Comparison of ENCODE assay signal across 9 mouse cellular contexts in genomic region chr13:21924734-21925335, GRCm38 (mm10). TPM values are rescaled to one million over a fixed set of nuclear protein-coding genes. Genes with fewer than 3 reads are reported as not detected.
A peak's percentile ranks its signal among the peaks of the same experiment; 100 is the strongest.
DNase-seq lines count a peak whose midpoint lies in the region; ATAC-seq and TF ChIP-seq lines count a peak whose summit lies in the region.
"Had no signal": no experiment of that assay in that cellular context is flagged by ENCODE, and none has a peak within 500 bp of the region (broad histone marks: within the 10 kb centered on the region; RNA-seq: fewer than 3 reads in every experiment).

No protein-coding gene starts in this region.

- no peaks in the 10 kb centered on the region for H3K36me3 ChIP-seq in erythroblast, embryonic 14.5 days (ENCODE audit: control insufficient read depth)
- H3K36me3 ChIP-seq in intestine, embryonic 16.5 days (ENCODE audit: control insufficient read depth, insufficient read depth, low read length), result no peaks in the 10 kb centered on the region
- no peaks in the 10 kb centered on the region for H3K36me3 ChIP-seq in small intestine, adult 2 months (ENCODE audit: control insufficient read depth, insufficient read depth, low read length)

- TF ChIP-seq CTCF in small intestine, adult 2 months (IDR thresholded peaks at IDR 0.05; ENCODE audit: extremely low read depth, insufficient read length, insufficient replicate concordance, low read depth, low read length), result no peak

- 15% methylated on average over 21 of the region's 21 CpGs for WGBS in intestine, embryonic 16.5 days
- 22% methylated on average over 21 of the region's 21 CpGs for WGBS in small intestine, adult 2 months

- peak overlapping the region; percentile 59 for H3K4me3 ChIP-seq in erythroblast, embryonic 14.5 days (replicated peaks)
- peak overlapping the region; percentile 39 for H3K4me3 ChIP-seq in intestine, embryonic 16.5 days (ENCODE audit: low read length)
- H3K4me3 ChIP-seq in small intestine, adult 2 months (ENCODE audit: low read depth, low read length), result peak overlapping the region; percentile 15; the same call in 1 of the 2 replicates

- peaks cover 33% of the 10 kb centered on the region for H3K4me1 ChIP-seq in erythroblast, embryonic 14.5 days (ENCODE audit: control insufficient read depth)
- H3K4me1 ChIP-seq in intestine, embryonic 16.5 days (ENCODE audit: control insufficient read depth, insufficient read depth, low read length), result no peaks in the 10 kb centered on the region
- H3K4me1 ChIP-seq in small intestine, adult 2 months (ENCODE audit: control insufficient read depth, insufficient read depth, insufficient read length, low read length), result no peaks in the 10 kb centered on the region

- peak overlapping the region; percentile 41 for H3K4me2 ChIP-seq in intestine, embryonic 16.5 days (ENCODE audit: low read depth, low read length)

- DNase-seq in retina, postnatal 1 day, result peak; percentile 29
- no peak for DNase-seq in retina, embryonic 14.5 days (ENCODE audit: low spot score)
- DNase-seq in layer of hippocampus, postnatal 10 days (ENCODE audit: low spot score in 2 of 2), result no peak
- no peak for DNase-seq in gastrocnemius, postnatal 14 days
- DNase-seq: kidney, postnatal 25 days had no signal

- ATAC-seq in erythroblast, adult 5-6 weeks (replicated peaks; ENCODE audit: low FRiP score, poor library complexity, severe bottlenecking), result no peak
- ATAC-seq in intestine, embryonic 16.5 days, result peak; percentile 78

- H3K27ac ChIP-seq in intestine, embryonic 16.5 days (ENCODE audit: low read length), result no peak overlapping the region
- H3K27ac ChIP-seq in small intestine, adult 2 months (ENCODE audit: insufficient read depth, low read depth, low read length), result no peak overlapping the region

- no peaks in the 10 kb centered on the region for H3K27me3 ChIP-seq in erythroblast, embryonic 14.5 days (ENCODE audit: control insufficient read depth)
- H3K27me3 ChIP-seq in intestine, embryonic 16.5 days (replicated peaks; ENCODE audit: control insufficient read depth, insufficient read depth, low read length), result no peaks in the 10 kb centered on the region
- no peaks in the 10 kb centered on the region for H3K27me3 ChIP-seq in small intestine, adult 2 months (ENCODE audit: control insufficient read depth, insufficient read depth, low read length)

- intact Hi-C loops in gastrocnemius, postnatal 14 days (cut with DNase I; ENCODE audit: low total_unique reads), result no loop called here

- no peak for TF ChIP-seq POLR2A in small intestine, adult 2 months (IDR thresholded peaks at IDR 0.05; ENCODE audit: low read depth, low read length)

- H3K9ac ChIP-seq in intestine, embryonic 16.5 days (ENCODE audit: low read depth, low read length), result 0 out of 2 replicates have a peak overlapping the region, but pooled peaks have one; percentile 25

- no peaks in the 10 kb centered on the region for H3K9me3 ChIP-seq in erythroblast, embryonic 14.5 days (ENCODE audit: control insufficient read depth, low read length)
- H3K9me3 ChIP-seq in intestine, embryonic 16.5 days (ENCODE audit: control insufficient read depth, low read length), result no peaks in the 10 kb centered on the region

RNA-seq across cellular contexts. Expression of gene Zfp184, which starts 20.1 kb away (rescaled TPM):
- not detected in 2 replicates for polyA plus RNA-seq in erythroblast, embryonic 14.5 days (2012)
- total RNA-seq in erythroblast, adult 5-6 weeks (2015; ENCODE audit: low replicate concordance), result 0.19 and 2.9 TPM in 2 replicates
- 0.34 and 2.5 TPM in 2 replicates for total RNA-seq in erythroblast, adult 5-6 weeks (2017; ENCODE audit: low replicate concordance)
- 4.4 and 4.7 TPM in 2 replicates for polyA plus RNA-seq in intestine, embryonic 16.5 days (2015; fragmentation: Nextera tagmentation; extraction: Ambion mirVana)
- 0.13 and 0.23 TPM in 2 replicates for polyA plus RNA-seq in small intestine, adult 2 months (2012; rRNA removed)
- total RNA-seq in layer of hippocampus, postnatal 10 days (2021), result 1 to 10 TPM; 5.1 to 6.0 TPM
- under 1 TPM; 0.33 to 0.38 TPM for total RNA-seq in gastrocnemius, postnatal 14 days (2021)

RNA-seq across cellular contexts. Expression of gene Pom121l2, which starts 56.2 kb away (rescaled TPM):
- polyA plus RNA-seq in erythroblast, embryonic 14.5 days (2012), result not detected in 2 replicates
- not detected in 2 replicates for total RNA-seq in erythroblast, adult 5-6 weeks (2015; ENCODE audit: low replicate concordance)
- not detected in 2 replicates for total RNA-seq in erythroblast, adult 5-6 weeks (2017; ENCODE audit: low replicate concordance)
- polyA plus RNA-seq in intestine, embryonic 16.5 days (2015; fragmentation: Nextera tagmentation; extraction: Ambion mirVana), result 0.10 TPM in 1 of 2 replicates, not detected in the other
- not detected in 2 replicates for polyA plus RNA-seq in small intestine, adult 2 months (2012; rRNA removed)
- under 1 TPM; 0.22 to 0.23 TPM for total RNA-seq in layer of hippocampus, postnatal 10 days (2021)
- not detected for total RNA-seq in gastrocnemius, postnatal 14 days (2021)
